Mouse (Mus musculus) heart, adult 18-20 months (tissue): Measurements from ENCODE around the gene Prr36. TPM values are rescaled to one million over a fixed set of nuclear protein-coding genes. Genes with fewer than 3 reads are reported as not detected.
"Not testable (repeated sequence)": the region's sequence is repeated elsewhere in the genome, so short reads cannot be mapped to it uniquely, and the experiment has no call there.

Source experiments
- DNase-seq, 2 experiments: peaks; one replicate each; pipeline ENCODE4 v3.0.0; 2021 to 2022; ENCODE audit warnings: mixed read lengths in 1 of 2
- long read RNA-seq, 2 experiments: library from polyadenylated mRNA; stranded (forward); transcript quantifications; one replicate each; pipeline ENCODE4 v2.0.0; 2021
- total RNA-seq, 2 experiments: library from RNA; stranded (reverse); gene quantifications; 2 replicates each; pipeline ENCODE4 v1.2.3; 2021

The Prr36 gene
- under 1 TPM; 0.07 to 0.10 TPM for total RNA-seq
- long read RNA-seq, experiment 1 = 0 reads
- long read RNA-seq, experiment 2 = 0 reads

- no peak for DNase-seq
Measured at GRCm38 (mm10) chr8:4216791-4217621, at the start of gene Prr36. Gene Prr36, minus strand, starts transcription at chr8:4217459.

- DNase-seq = no peak
Measured at GRCm38 (mm10) chr8:4265160-4265914, 48.1 kb upstream of the Prr36 start.

GRCm38 (mm10) chr8:4263105-4263791 lies 46.0 kb upstream of the Prr36 start:
- DNase-seq = no peak

- DNase-seq = no peak
Measured at GRCm38 (mm10) chr8:4259805-4260170, 42.5 kb upstream of the Prr36 start.

- DNase-seq = peak; percentile 96
Measured at GRCm38 (mm10) chr8:4259125-4259804, 42.0 kb upstream of the Prr36 start, which contains the start of gene Ctxn1. Gene Ctxn1, minus strand, starts transcription at chr8:4259274.

- peak in 1 of 2 experiments; percentile 37 for DNase-seq
Measured at GRCm38 (mm10) chr8:4258678-4259077, 41.4 kb upstream of the Prr36 start.

- peak; percentile 50 to 69 for DNase-seq
Measured at GRCm38 (mm10) chr8:4258233-4258632, 41.0 kb upstream of the Prr36 start.

GRCm38 (mm10) chr8:4257350-4257749 lies 40.1 kb upstream of the Prr36 start:
- DNase-seq = no peak

GRCm38 (mm10) chr8:4256911-4257310 lies 39.7 kb upstream of the Prr36 start:
- DNase-seq = no peak

GRCm38 (mm10) chr8:4255471-4255870 lies 38.2 kb upstream of the Prr36 start:
- DNase-seq = not testable (repeated sequence)

- peak; percentile 63 to 64 for DNase-seq
Measured at GRCm38 (mm10) chr8:4254001-4254400, 36.7 kb upstream of the Prr36 start.

GRCm38 (mm10) chr8:4252934-4253841 lies 35.9 kb upstream of the Prr36 start, which contains the start of gene Snapc2:
Gene Snapc2, plus strand, starts transcription at chr8:4253080.
- peak; percentile 97 to 99 for DNase-seq

GRCm38 (mm10) chr8:4252116-4252760 lies 35.0 kb upstream of the Prr36 start:
- no peak for DNase-seq

GRCm38 (mm10) chr8:4250306-4250970 lies 33.2 kb upstream of the Prr36 start:
- peak; percentile 80 to 87 for DNase-seq

GRCm38 (mm10) chr8:4249213-4249612 lies 32.0 kb upstream of the Prr36 start:
- peak; percentile 26 to 32 for DNase-seq

GRCm38 (mm10) chr8:4247951-4248540 lies 30.8 kb upstream of the Prr36 start, which contains the start of gene Tgfbr3l:
Gene Tgfbr3l, plus strand, starts transcription at chr8:4248214.
- DNase-seq = no peak

- no peak for DNase-seq
Measured at GRCm38 (mm10) chr8:4247241-4247640, 30.0 kb upstream of the Prr36 start.

- no peak for DNase-seq
Measured at GRCm38 (mm10) chr8:4245737-4246136, 28.5 kb upstream of the Prr36 start.

- DNase-seq = no peak
Measured at GRCm38 (mm10) chr8:4245061-4245460, 27.8 kb upstream of the Prr36 start.
